Mouse (Mus musculus) bone marrow macrophage, adult 2 months (primary cell): ENCODE data around the gene Acbd3.

ENCODE experiments used
- CTCF ChIP-seq: IDR thresholded peaks from 2 replicates; pipeline ENCODE4 v1.5.1; 2012; ENCODE audit warnings: low read depth, mild to moderate bottlenecking, low read length, moderate library complexity
- POLR2A ChIP-seq: IDR thresholded peaks from 2 replicates; pipeline ENCODE4 v1.6.1; 2012; ENCODE audit warnings: mild to moderate bottlenecking, low read depth, low read length, borderline replicate concordance

DNA sequence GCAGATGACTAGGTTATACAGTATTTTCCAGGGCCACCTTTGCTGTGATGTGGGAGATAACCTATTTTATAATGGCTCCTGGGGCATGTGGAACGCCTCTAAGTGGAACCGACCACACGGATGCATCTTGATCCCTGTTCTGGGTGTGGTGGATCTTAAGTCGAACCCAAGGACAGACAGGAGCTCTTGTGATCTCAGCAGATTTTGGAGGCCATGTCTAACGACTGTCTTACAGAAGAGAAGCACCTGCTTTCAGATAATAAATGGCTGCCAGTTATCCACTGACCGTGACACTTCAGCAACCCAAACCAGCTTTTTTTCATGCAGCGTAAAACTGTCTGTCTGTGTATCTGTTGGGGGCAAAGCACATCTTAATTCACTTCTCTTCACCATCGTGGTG, 28.5 kb downstream of the Acbd3 start:
- TF ChIP-seq CTCF (no peak), POLR2A (no peak)
